Mouse (Mus musculus): ENCODE data around the gene Olfr665.
"Not testable (repeated sequence)": the region's sequence is repeated elsewhere in the genome, so short reads cannot be mapped to it uniquely, and the experiment has no call there.

Gene Olfr665

GRCm38 (mm10) chr7:104877731-104878130 lies at the start of gene Olfr665:
TSS of gene Olfr665 (plus strand) at chr7:104878031.
- DNase-seq, result no peak

DNA sequence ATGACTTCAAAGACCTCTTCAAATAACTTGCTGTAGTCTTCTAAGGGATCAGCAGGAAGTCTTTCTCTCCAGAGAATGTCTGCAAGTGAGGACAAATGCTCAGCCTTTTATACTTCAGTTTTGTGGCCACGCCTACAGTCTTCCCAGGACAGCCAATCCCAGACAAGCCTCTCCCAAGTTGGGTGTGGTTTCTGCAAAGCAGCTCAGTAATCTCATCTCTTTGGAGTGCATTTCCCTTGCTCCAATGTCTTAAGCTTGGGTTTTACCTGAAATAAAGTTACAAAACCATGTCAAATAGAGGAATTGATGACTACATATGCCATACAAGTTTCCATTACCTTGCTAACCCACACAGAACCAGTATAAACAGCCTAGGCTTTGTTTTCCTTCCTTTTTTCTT lies 35.3 kb upstream of the Olfr665 start, which contains the start of gene Usp17lb:
TSS of gene Usp17lb (minus strand) at position 101 of the 400 bp plus-strand sequence.
- DNase-seq, result no peak

DNA sequence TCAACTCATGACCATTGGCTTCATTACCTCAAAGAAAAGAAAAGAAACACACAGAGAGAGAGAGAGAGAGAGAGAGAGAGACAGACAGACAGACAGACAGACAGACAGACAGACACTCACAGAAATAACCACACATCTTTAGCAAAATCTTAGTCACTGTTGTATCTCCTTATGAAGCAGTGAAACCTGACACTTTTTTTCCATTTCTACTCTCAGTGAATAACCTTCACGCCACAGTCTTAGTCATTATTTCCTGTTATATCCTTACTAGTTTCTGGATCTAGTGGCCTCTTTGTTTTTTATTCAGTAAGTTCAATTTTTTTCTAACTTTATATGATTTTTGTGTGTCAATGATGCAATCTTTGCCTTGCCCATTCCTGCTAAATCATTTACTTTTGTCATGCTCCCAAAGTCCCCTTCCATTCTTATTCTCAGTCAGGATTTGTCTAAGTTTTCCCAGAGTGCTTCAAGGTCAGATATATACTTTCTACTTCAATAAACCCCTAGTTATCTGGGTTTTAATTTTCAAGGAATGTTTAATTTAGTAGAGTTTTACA lies 34.0 kb upstream of the Olfr665 start:
- DNase-seq, result no peak

GRCm38 (mm10) chr7:104851546-104851945 lies 26.3 kb upstream of the Olfr665 start:
- DNase-seq, result not testable (repeated sequence)

- DNase-seq, result no peak
These were observed 22.5 kb upstream of the Olfr665 start for GRCm38 (mm10) chr7:104855248-104855750.

GRCm38 (mm10) chr7:104856709-104857108 lies 21.1 kb upstream of the Olfr665 start, which contains the start of gene Usp17la:
TSS of gene Usp17la (plus strand) at chr7:104857009.
- not testable (repeated sequence) for DNase-seq

GRCm38 (mm10) chr7:104857683-104858082 lies 20.1 kb upstream of the Olfr665 start:
- no peak for DNase-seq

DNA sequence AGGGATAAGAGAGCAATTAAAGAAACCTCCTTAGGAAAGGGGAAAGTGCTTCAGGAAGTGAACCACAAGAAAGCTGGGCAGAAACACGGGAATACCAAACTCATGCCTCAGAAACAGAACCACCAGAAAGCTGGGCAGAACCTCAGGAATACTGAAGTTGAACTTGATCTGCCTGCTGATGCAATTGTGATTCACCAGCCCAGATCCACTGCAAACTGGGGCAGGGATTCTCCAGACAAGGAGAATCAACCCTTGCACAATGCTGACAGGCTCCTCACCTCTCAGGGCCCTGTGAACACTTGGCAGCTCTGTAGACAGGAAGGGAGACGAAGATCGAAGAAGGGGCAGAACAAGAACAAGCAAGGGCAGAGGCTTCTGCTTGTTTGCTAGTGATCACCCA lies 16.4 kb upstream of the Olfr665 start:
- DNase-seq, result no peak

- DNase-seq, result no peak
These were observed 18.0 kb downstream of the Olfr665 start, which contains the start of gene Olfr666 for GRCm38 (mm10) chr7:104895852-104896251. TSS of gene Olfr666 (minus strand) at chr7:104895952.

DNA sequence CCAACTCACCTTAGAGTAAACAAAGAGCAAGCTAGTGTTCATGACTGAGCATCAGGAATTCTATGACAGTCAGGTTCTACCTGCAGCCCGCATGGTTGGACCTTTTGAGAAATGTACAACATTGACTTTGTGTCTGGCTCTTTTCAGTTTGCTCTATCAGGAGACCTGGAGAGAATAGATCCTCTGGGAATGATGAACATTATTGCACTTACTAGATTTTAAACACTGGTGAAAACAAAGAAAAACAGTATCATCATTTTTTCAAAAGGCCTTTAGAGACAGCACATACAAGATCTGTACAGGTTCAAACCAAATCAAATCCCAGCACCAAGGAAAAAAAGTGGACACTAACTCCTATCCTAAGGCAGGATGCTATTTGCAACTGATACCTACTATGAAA lies 43.6 kb downstream of the Olfr665 start, which contains the start of gene Olfr667:
TSS of gene Olfr667 (minus strand) at position 101 of the 400 bp plus-strand sequence.
- no peak for DNase-seq

DNA sequence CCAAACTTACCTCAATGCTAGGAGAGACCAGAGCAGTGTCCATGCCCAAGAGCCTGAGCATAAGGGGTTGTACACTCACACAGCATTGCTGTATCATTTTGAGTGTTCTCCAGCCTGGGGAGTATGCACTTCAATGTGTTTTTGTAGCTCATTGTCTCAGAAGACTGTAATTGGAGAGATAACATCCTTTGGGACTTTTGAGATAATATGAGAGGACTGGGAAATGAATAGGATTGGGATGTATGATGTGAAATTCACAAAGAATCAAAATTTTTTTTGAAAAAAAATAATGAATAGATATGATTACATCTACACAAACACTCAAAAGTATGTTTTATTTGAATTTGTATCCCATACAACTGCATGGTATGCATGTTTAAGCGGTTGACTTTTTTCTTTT lies 50.1 kb downstream of the Olfr665 start, which contains the start of gene Olfr668:
TSS of gene Olfr668 (minus strand) at position 101 of the 400 bp plus-strand sequence.
- no peak for DNase-seq
